Mouse (Mus musculus) activated CD4-positive, CD25-positive, alpha-beta regulatory T cell, adult 9 weeks (primary cell): Measurements from ENCODE around the gene Ephb1. TPM values are rescaled to one million over a fixed set of nuclear protein-coding genes. Genes with fewer than 3 reads are reported as not detected.

Source experiments
- polyA plus RNA-seq: library from polyadenylated mRNA; unstranded; fragments of 100-300 nt; shearing (Covaris generic); gene quantifications from one replicate; pipeline ENCODE4 v1.2.1, GENCODE M21; 2017

Gene Ephb1
- not detected for polyA plus RNA-seq

DNA sequence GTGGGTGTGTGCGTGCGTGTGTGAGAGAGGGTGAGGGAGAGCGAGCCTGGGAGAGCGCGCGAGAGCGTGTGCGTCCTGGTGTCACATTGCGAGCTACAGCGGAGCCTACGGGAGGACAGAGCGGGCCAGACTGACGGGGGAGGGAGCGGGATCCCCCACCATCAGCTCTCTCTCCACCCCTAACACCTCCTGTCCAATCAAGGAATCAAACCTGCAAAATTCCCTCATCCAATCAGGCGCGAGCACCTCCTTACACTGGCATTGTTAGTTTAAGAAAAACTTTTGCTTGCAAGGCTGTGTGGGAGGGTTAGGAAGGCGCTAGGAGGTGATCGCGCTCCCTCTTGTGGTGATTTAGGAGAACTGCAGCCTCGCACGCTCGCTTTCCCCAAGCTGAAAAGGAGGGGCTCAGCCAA, at the start of gene Ephb1:
Gene Ephb1, minus strand, starts transcription at position 133 of the 413 bp plus-strand sequence.

Other genes starting within 250 kb of the Ephb1 start
- 0.33 TPM for gene Ky, start 151.1 kb upstream of the Ephb1 start, polyA plus RNA-seq